Mouse (Mus musculus): ENCODE measurements around the gene Prss53. TPM values are rescaled to one million over a fixed set of nuclear protein-coding genes. Genes with fewer than 3 reads are reported as not detected.
"Not testable (repeated sequence)": the region's sequence is repeated elsewhere in the genome, so short reads cannot be mapped to it uniquely, and the experiment has no call there.

The Prss53 gene
- polyA plus RNA-seq, 1 experiment, result 1.6 TPM

DNA sequence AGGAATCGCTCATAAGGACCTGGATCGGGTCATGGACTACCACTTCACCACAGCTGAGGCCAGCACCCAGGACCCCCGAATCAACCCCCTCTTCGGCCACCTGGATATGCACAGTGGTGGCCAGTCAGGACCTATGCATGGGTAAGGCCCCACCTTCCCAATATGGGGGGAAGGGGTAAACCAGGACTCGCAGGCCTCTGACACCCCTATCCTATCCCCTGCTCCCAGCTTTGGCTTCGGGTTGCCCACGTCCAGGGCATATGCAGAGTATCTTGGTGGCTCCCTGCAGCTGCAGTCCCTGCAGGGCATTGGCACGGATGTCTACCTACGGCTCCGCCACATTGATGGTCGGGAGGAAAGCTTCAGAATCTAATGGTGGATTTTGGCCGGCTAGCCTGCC is 17.2 kb upstream of the Prss53 start:
- WGBS, result 92% methylated on average over 12 of the region's 12 CpGs
- H3K27ac ChIP-seq (ENCODE audit: control insufficient read depth, insufficient read depth, low read depth, low read length, poor library complexity), result no peak overlapping the region
- TF ChIP-seq CTCF (IDR thresholded peaks at IDR 0.05; ENCODE audit: control insufficient read depth, insufficient read depth, low read length) (no peak), POLR2A (IDR thresholded peaks at IDR 0.05; ENCODE audit: borderline replicate concordance, control insufficient read depth, low read depth, low read length) (no peak)
- peaks cover 2% of the 10 kb centered on the region; the same call in 1 of the 2 replicates for H3K4me1 ChIP-seq (ENCODE audit: control insufficient read depth, insufficient read depth, low read length)
- no peak overlapping the region for H3K4me3 ChIP-seq (replicated peaks; ENCODE audit: control insufficient read depth, low read depth, low read length)

DNA sequence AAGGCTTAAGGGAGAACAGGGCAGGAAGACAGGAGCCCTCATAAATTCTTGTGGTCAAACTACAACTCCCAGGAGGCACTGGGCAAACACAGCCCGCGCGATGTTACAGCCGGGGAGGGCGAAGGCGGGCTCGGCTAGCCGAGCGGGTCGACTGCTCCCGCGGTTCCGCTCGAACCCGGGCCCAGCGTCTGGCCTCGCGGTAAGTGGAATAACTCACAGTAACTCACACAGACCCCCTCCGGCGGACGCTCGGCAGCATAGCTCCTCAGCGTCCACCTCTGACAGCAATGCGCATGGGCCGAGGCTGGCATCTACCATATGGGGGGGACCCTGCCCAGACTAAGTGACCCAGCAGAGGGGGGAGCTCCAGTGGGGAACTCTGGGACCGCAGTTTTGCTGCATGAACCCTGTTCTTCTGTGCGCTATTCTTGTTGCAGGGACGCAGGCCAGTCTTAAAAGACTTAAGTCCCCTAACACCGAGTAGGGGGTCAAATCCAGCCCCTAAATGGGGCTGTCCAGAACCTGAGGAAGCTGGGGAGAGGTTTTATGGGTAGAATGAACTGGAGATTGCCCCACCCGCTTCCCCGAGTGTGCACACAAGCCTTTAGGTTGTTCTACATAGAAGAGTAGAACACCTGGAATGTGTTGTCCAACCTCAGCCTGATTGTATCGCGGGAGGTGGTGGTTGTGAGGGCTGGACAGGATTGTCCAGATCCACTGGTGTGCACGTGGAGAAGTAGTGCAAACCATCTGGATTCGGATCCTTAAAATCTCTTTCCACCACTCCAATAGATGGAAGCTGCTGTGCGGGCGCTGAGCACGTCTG is 13.4 kb upstream of the Prss53 start, which contains the start of gene Bckdk:
Gene Bckdk (plus strand): TSS at position 112 of the 826 bp plus-strand sequence.
- H3K27ac ChIP-seq (ENCODE audit: control insufficient read depth, insufficient read depth, low read depth, low read length, poor library complexity), result peak within 1 kb of the TSS; percentile 66
- H3K4me1 ChIP-seq (ENCODE audit: control insufficient read depth, insufficient read depth, low read length), result peaks cover 2% of the 10 kb centered on the region; the same call in 1 of the 2 replicates
- peak within 1 kb of the TSS; percentile 82 for H3K4me3 ChIP-seq (replicated peaks; ENCODE audit: control insufficient read depth, low read depth, low read length)
- TF ChIP-seq POLR2A (IDR thresholded peaks at IDR 0.05; ENCODE audit: borderline replicate concordance, control insufficient read depth, low read depth, low read length) (peak; percentile 65; the same call in 1 of the 2 replicates), CTCF (IDR thresholded peaks at IDR 0.05; ENCODE audit: control insufficient read depth, insufficient read depth, low read length) (no peak)
- 5% methylated on average over 38 of the region's 38 CpGs for WGBS

GRCm38 (mm10) chr7:127901772-127902171 is 11.0 kb upstream of the Prss53 start:
- peaks cover 2% of the 10 kb centered on the region; the same call in 1 of the 2 replicates for H3K4me1 ChIP-seq (ENCODE audit: control insufficient read depth, insufficient read depth, low read length)
- no peak overlapping the region for H3K27ac ChIP-seq (ENCODE audit: control insufficient read depth, insufficient read depth, low read depth, low read length, poor library complexity)
- 66% methylated on average over 2 of the region's 2 CpGs for WGBS
- no peak overlapping the region for H3K4me3 ChIP-seq (replicated peaks; ENCODE audit: control insufficient read depth, low read depth, low read length)
- TF ChIP-seq CTCF (IDR thresholded peaks at IDR 0.05; ENCODE audit: control insufficient read depth, insufficient read depth, low read length) (no peak), POLR2A (IDR thresholded peaks at IDR 0.05; ENCODE audit: borderline replicate concordance, control insufficient read depth, low read depth, low read length) (no peak)

DNA sequence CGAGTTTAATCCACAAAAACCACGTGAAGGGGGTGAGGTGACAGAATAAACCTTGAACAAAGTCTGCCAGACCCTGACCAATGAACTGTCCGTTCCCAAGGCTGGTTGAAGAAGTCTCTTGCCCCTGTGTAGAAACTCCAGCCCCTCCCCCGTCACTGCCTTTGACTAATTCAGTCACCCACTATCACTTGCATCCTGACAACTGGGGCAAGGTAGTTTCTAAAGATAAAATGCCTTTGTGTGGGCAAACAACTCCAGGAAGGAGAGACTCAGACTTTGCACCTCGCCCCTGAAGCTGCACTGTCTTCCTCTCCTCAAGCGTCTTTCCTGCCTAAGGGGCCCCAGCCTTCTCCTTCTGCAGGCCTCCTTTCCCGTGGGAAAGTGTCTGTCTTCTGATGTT is 9.2 kb upstream of the Prss53 start:
- no peak overlapping the region for H3K27ac ChIP-seq (ENCODE audit: control insufficient read depth, insufficient read depth, low read depth, low read length, poor library complexity)
- no peak for TF ChIP-seq CTCF (IDR thresholded peaks at IDR 0.05; ENCODE audit: control insufficient read depth, insufficient read depth, low read length)
- no peak for TF ChIP-seq POLR2A (IDR thresholded peaks at IDR 0.05; ENCODE audit: borderline replicate concordance, control insufficient read depth, low read depth, low read length)
- peaks cover 3% of the 10 kb centered on the region for H3K4me1 ChIP-seq (ENCODE audit: control insufficient read depth, insufficient read depth, low read length)

DNA sequence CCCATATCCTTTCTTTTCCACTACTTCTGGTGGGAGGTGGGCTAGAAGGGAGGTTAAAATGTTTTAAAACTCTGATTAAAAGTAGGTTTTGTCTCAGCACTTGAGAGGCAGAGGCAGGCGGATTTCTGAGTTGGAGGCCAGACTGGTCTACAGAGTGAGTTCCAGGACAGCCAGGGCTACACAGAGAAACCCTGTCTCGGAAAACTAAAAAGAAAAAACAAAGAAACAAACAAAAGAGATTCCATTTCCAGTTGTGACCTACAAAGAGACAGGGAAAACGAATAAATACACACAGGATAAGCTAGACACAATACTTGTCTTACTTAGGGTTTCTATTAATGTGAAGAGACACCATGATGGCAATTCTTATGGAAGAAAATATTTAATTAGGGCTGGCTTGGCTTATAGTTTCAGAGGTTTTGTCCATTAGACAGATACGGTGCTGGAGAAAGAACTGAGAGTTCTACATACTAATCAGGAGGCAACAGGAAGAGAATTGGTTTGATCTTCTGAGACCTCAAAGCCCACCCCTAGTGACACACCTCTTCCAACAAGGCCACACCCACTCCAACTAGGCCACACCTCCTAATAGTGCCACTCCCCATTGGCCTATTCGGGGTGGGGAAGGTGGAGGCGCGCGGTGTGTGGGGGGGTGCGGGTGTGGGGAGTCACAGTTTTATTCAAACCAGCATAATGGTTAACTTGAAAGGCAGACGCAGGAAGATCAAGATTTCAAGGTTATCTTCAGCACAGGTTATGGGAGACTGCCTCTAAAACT is 7.6 kb upstream of the Prss53 start:
- WGBS, result 47% methylated on average over 10 of the region's 10 CpGs
- no peak overlapping the region for H3K27ac ChIP-seq (ENCODE audit: control insufficient read depth, insufficient read depth, low read depth, low read length, poor library complexity)
- H3K4me1 ChIP-seq (ENCODE audit: control insufficient read depth, insufficient read depth, low read length), result peaks cover 1% of the 10 kb centered on the region
- no peak overlapping the region for H3K4me3 ChIP-seq (replicated peaks; ENCODE audit: control insufficient read depth, low read depth, low read length)
- TF ChIP-seq CTCF (IDR thresholded peaks at IDR 0.05; ENCODE audit: control insufficient read depth, insufficient read depth, low read length) (no peak), POLR2A (IDR thresholded peaks at IDR 0.05; ENCODE audit: borderline replicate concordance, control insufficient read depth, low read depth, low read length) (no peak)

More for the DNA sequence above, 9.2 kb upstream of the Prss53 start:
- no peak overlapping the region for H3K4me3 ChIP-seq (replicated peaks; ENCODE audit: control insufficient read depth, low read depth, low read length)
- WGBS, result 28% methylated on average over 7 of the region's 7 CpGs

- no peak overlapping the region for H3K27ac ChIP-seq (ENCODE audit: control insufficient read depth, insufficient read depth, low read depth, low read length, poor library complexity)
- 85% methylated on average over 7 of the region's 7 CpGs for WGBS
- no peak overlapping the region for H3K4me3 ChIP-seq (replicated peaks; ENCODE audit: control insufficient read depth, low read depth, low read length)
- TF ChIP-seq POLR2A (IDR thresholded peaks at IDR 0.05; ENCODE audit: borderline replicate concordance, control insufficient read depth, low read depth, low read length), result no peak
- TF ChIP-seq CTCF (IDR thresholded peaks at IDR 0.05; ENCODE audit: control insufficient read depth, insufficient read depth, low read length), result no peak
- H3K4me1 ChIP-seq (ENCODE audit: control insufficient read depth, insufficient read depth, low read length), result peaks cover 1% of the 10 kb centered on the region
These were observed 6.8 kb upstream of the Prss53 start for GRCm38 (mm10) chr7:127897542-127897941.

DNA sequence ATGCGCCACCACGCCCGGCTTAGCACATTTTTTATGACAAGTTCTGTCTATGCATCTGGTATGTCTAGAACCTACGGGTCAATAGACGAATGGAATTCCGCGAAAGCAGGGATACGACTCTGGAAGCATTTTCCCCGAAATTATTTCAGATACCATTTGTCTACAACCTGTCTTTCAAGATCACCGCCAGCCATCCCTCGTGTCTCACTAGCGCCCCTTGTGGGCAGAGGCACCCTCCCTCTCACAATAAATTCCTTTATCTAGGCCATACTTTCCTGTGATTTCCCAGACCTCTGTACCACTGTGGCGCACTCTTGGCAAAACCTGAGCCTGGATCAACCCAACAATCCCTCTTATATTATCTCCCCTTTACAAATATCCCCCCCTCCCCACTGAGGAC is 5.6 kb upstream of the Prss53 start:
- WGBS, result 54% methylated on average over 13 of the region's 13 CpGs
- TF ChIP-seq CTCF (IDR thresholded peaks at IDR 0.05; ENCODE audit: control insufficient read depth, insufficient read depth, low read length) (peak; percentile 89), POLR2A (IDR thresholded peaks at IDR 0.05; ENCODE audit: borderline replicate concordance, control insufficient read depth, low read depth, low read length) (no peak)
- no peak overlapping the region for H3K27ac ChIP-seq (ENCODE audit: control insufficient read depth, insufficient read depth, low read depth, low read length, poor library complexity)
- H3K4me3 ChIP-seq (replicated peaks; ENCODE audit: control insufficient read depth, low read depth, low read length), result no peak overlapping the region
- peaks cover 1% of the 10 kb centered on the region for H3K4me1 ChIP-seq (ENCODE audit: control insufficient read depth, insufficient read depth, low read length)

DNA sequence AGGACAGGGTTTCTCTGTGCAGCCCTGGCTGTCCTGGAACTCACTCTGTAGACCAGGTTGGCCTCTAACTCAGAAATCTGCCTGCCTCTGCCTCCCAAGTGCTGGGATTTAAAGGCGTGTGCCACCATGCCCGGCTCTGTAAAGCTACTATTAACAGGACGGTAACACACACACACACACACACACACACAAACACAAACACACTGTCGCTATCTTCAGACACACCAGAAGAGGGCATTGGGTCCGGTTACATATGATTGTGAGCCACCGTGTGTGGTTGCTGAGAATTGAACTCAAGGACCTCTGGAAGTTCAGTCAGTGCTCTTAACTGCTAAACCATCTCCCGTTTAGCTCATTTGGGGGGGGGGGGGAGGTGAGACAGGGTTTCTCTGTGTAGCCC is 5.1 kb upstream of the Prss53 start:
- H3K27ac ChIP-seq (ENCODE audit: control insufficient read depth, insufficient read depth, low read depth, low read length, poor library complexity); H3K4me1 ChIP-seq (ENCODE audit: control insufficient read depth, insufficient read depth, low read length): not testable (repeated sequence)
- peak overlapping the region; percentile 23 for H3K4me3 ChIP-seq (replicated peaks; ENCODE audit: control insufficient read depth, low read depth, low read length)
- WGBS, result 51% methylated on average over 7 of the region's 7 CpGs
